Mouse (Mus musculus) cortical plate, adult 2 months (tissue): ENCODE results near the gene Btbd8.

Experiments used
- CTCF ChIP-seq: fragments of 200-500 bp; IDR thresholded peaks from 2 replicates; pipeline ENCODE4 v1.5.1; 2011; ENCODE audit warnings: mild to moderate bottlenecking, control low read depth, low read length; ENCODE audit not compliant: insufficient read depth; ENCODE audit errors: extremely low read depth
- POLR2A ChIP-seq: fragments of 200-500 bp; IDR thresholded peaks from 2 replicates; pipeline ENCODE4 v1.6.1; 2011; ENCODE audit warnings: mild to moderate bottlenecking, low read length, control low read depth; ENCODE audit not compliant: insufficient read depth; ENCODE audit errors: extremely low read depth

GRCm38 (mm10) chr5:107545927-107546326 lies 108.1 kb downstream of the Btbd8 start:
- TF ChIP-seq CTCF, result no peak
- TF ChIP-seq POLR2A, result no peak
